Mouse (Mus musculus): ENCODE results near the gene Fam155a. TPM values are rescaled to one million over a fixed set of nuclear protein-coding genes. Genes with fewer than 3 reads are reported as not detected.

The Fam155a gene
- polyA plus RNA-seq, 1 experiment from 2014 or later: 0.93 TPM

DNA sequence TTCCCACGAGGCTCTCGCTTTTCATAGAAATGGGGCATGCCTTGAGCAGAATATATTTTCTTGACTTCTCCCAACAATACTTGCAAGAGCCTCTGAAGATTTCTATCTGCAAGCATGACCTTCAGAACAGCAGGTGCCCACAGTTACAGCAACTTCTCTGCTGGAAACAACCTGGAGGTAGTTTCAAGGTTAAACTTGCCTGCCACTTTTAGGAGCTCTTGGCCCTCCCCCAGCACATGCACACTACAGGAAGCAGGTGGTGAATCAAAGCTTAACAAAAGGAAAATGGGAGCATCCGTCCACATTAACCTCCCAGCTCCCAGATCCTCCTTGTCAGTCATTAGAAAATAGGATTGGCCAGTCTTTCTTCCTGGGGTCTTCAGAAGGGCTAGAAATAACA is 175.0 kb downstream of the Fam155a start:
- no peak overlapping the region for H3K4me3 ChIP-seq (ENCODE audit: low read depth, low read length)
- H3K4me2 ChIP-seq (replicated peaks; ENCODE audit: low read depth): no peak overlapping the region
- ATAC-seq (ENCODE audit: low FRiP score, low TSS enrichment) (no peak), DNase-seq (ENCODE audit: low spot score) (no peak)
- H3K4me1 ChIP-seq (replicated peaks; ENCODE audit: control insufficient read depth, insufficient read depth): no peaks in the 10 kb centered on the region
- no peaks in the 10 kb centered on the region for H3K9me3 ChIP-seq (ENCODE audit: control insufficient read depth, low read length)
- TF ChIP-seq EP300 (optimal IDR thresholded peaks at IDR 0.05) (no peak), CTCF (IDR thresholded peaks at IDR 0.05; ENCODE audit: low read depth) (no peak)
- 59% methylated on average over 3 of the region's 3 CpGs for WGBS
- H3K36me3 ChIP-seq (ENCODE audit: control insufficient read depth, insufficient read depth, low read length): no peaks in the 10 kb centered on the region
- no peak overlapping the region for H3K9ac ChIP-seq (ENCODE audit: low read length)
- no peaks in the 10 kb centered on the region for H3K27me3 ChIP-seq (ENCODE audit: control insufficient read depth, insufficient read depth, low read length)
- no peak overlapping the region for H3K27ac ChIP-seq (replicated peaks)

DNA sequence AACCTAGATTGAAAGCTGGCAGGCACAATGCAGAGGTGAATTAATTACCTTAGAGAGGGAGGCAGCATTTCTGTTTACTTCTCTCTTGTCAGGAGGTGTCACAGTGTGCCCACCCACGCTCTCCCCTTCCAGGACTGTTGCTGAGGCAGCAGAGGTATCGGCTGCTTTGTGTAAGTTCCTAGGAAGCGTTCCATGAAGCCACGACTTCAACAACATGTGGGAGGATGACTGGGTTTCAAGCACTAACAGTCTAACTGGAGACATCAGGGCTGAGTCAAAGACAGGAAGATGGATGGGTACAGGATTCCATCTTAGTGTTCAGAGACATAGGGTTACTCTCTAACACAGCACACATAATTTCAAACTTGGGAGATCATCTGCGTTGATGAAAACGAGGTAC is 189.1 kb downstream of the Fam155a start:
- H3K36me3 ChIP-seq (ENCODE audit: control insufficient read depth, insufficient read depth, low read length): no peaks in the 10 kb centered on the region
- 39% methylated on average over 6 of the region's 6 CpGs for WGBS
- no peak for ATAC-seq (ENCODE audit: low FRiP score, low TSS enrichment)
- DNase-seq (ENCODE audit: low spot score): no peak
- TF ChIP-seq EP300 (optimal IDR thresholded peaks at IDR 0.05): no peak
- TF ChIP-seq CTCF (IDR thresholded peaks at IDR 0.05; ENCODE audit: low read depth): no peak
- H3K4me2 ChIP-seq (replicated peaks; ENCODE audit: low read depth): no peak overlapping the region
- no peak overlapping the region for H3K9ac ChIP-seq (ENCODE audit: low read length)
- H3K4me3 ChIP-seq (ENCODE audit: low read depth, low read length): no peak overlapping the region
- no peak overlapping the region for H3K27ac ChIP-seq (replicated peaks)
- H3K4me1 ChIP-seq (replicated peaks; ENCODE audit: control insufficient read depth, insufficient read depth): no peaks in the 10 kb centered on the region
- no peaks in the 10 kb centered on the region for H3K27me3 ChIP-seq (ENCODE audit: control insufficient read depth, insufficient read depth, low read length)
- no peaks in the 10 kb centered on the region for H3K9me3 ChIP-seq (ENCODE audit: control insufficient read depth, low read length)

DNA sequence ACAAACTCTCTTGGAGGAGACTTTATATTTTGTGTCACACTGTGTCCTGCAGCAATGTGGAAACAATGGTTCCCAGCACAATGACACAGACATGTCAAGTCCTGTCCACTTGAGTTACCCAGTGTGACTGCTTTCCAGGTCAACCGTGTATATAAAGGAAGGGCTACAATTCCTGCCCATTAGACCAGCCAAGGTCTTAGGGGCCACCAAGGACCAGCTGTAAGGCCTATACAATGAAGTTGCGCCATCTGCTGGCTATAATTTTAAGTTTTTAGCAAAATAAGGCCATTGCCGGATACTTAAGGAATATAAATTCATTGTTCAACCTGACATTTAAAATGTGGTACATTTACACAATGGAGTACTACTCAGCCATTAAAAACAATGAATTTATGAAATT is 190.8 kb downstream of the Fam155a start:
- Histone ChIP-seq H3K9ac (ENCODE audit: low read length) (no peak overlapping the region), H3K36me3 (ENCODE audit: control insufficient read depth, insufficient read depth, low read length) (no peaks in the 10 kb centered on the region), H3K4me1 (replicated peaks; ENCODE audit: control insufficient read depth, insufficient read depth) (no peaks in the 10 kb centered on the region), H3K9me3 (ENCODE audit: control insufficient read depth, low read length) (no peaks in the 10 kb centered on the region), H3K4me3 (ENCODE audit: low read depth, low read length) (no peak overlapping the region), H3K4me2 (replicated peaks; ENCODE audit: low read depth) (no peak overlapping the region), H3K27ac (replicated peaks) (no peak overlapping the region), H3K27me3 (ENCODE audit: control insufficient read depth, insufficient read depth, low read length) (no peaks in the 10 kb centered on the region)
- TF ChIP-seq CTCF (IDR thresholded peaks at IDR 0.05; ENCODE audit: low read depth) (peak; percentile 59), EP300 (optimal IDR thresholded peaks at IDR 0.05) (no peak)
- ATAC-seq (ENCODE audit: low FRiP score, low TSS enrichment) (no peak), DNase-seq (ENCODE audit: low spot score) (no peak)
- WGBS: 26% methylated on average over 3 of the region's 3 CpGs

DNA sequence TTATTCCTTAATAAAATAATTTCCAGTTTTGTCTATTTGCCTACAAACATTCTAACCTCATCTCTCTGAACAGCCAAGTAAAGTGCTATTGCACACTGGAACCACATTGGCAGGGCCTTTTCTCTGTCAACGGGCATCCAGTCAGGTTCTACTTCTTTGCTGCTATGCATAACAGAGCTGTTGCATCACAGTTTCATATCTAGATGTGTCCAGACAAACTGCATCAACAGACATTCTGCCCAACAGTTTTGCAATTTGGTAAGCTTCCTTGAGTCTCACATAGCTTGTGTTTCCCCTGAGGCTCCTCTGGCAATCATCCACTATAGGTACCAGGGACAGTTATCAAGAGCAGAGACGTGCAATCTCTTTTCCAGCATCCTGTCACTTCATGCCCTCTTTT is 199.0 kb downstream of the Fam155a start:
- DNase-seq (ENCODE audit: low spot score) (no peak), ATAC-seq (ENCODE audit: low FRiP score, low TSS enrichment) (no peak)
- Histone ChIP-seq H3K36me3 (ENCODE audit: control insufficient read depth, insufficient read depth, low read length) (no peaks in the 10 kb centered on the region), H3K27me3 (ENCODE audit: control insufficient read depth, insufficient read depth, low read length) (no peaks in the 10 kb centered on the region), H3K9me3 (ENCODE audit: control insufficient read depth, low read length) (no peaks in the 10 kb centered on the region), H3K4me1 (replicated peaks; ENCODE audit: control insufficient read depth, insufficient read depth) (no peaks in the 10 kb centered on the region), H3K27ac (replicated peaks) (no peak overlapping the region), H3K4me3 (ENCODE audit: low read depth, low read length) (no peak overlapping the region), H3K9ac (ENCODE audit: low read length) (no peak overlapping the region), H3K4me2 (replicated peaks; ENCODE audit: low read depth) (no peak overlapping the region)
- 77% methylated on average over 2 of the region's 2 CpGs for WGBS
- TF ChIP-seq EP300 (optimal IDR thresholded peaks at IDR 0.05) (no peak), CTCF (IDR thresholded peaks at IDR 0.05; ENCODE audit: low read depth) (no peak)

DNA sequence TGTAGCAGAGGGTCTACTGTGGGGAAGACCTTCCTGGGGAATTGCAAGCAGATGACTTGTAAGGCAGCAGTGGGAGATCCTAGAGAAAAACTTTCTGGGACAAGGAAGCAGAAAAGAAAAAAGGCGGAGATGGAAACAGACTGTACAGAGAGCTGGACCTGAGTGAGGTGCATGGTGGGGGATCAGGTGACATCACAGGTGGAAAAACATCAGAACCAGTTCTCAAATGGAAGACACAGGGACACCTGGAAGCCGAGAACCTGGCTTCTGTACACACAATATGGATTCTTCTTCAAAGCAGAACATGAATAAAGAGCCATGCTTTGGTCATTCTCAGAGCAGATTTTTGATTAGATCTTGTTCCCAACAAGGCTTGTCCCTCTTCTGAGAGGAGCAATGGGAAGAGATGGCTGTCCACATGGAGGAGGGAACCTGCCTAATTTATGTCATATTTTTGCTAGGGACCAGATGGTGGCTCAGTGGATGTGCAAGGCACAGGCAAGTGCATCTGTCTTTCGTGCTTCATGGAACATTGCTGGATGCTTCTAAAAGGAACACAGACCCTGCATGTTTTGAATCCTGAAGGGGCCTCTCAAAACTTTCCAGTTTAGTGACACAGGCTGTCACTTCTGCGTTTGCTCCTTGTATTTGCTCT is 201.3 kb downstream of the Fam155a start:
- DNase-seq (ENCODE audit: low spot score) (no peak), ATAC-seq (ENCODE audit: low FRiP score, low TSS enrichment) (no peak)
- TF ChIP-seq CTCF (IDR thresholded peaks at IDR 0.05; ENCODE audit: low read depth): no peak
- no peak for TF ChIP-seq EP300 (optimal IDR thresholded peaks at IDR 0.05)
- Histone ChIP-seq H3K9ac (ENCODE audit: low read length) (no peak overlapping the region), H3K4me3 (ENCODE audit: low read depth, low read length) (no peak overlapping the region), H3K36me3 (ENCODE audit: control insufficient read depth, insufficient read depth, low read length) (no peaks in the 10 kb centered on the region), H3K27me3 (ENCODE audit: control insufficient read depth, insufficient read depth, low read length) (no peaks in the 10 kb centered on the region), H3K4me1 (replicated peaks; ENCODE audit: control insufficient read depth, insufficient read depth) (no peaks in the 10 kb centered on the region), H3K4me2 (replicated peaks; ENCODE audit: low read depth) (no peak overlapping the region), H3K9me3 (ENCODE audit: control insufficient read depth, low read length) (no peaks in the 10 kb centered on the region), H3K27ac (replicated peaks) (no peak overlapping the region)
- WGBS: 72% methylated on average over 4 of the region's 4 CpGs

DNA sequence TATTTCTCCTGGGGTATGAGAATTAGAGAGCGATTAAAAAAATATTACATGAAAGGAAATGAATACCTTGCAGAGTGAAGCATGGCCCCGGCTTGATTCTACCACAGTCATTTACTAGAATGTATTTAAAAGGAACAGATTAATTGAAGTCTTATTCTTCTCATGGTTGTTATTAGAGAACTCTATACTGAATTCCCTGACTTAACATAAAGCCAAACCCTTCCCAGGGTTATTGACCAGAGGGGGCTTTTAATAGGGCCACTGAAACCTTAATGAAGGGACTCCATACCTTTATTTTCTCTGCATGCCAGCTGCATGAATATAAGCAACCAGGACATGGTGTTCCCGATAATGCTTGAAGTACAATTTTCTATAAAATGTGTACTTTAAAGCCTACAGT is 221.8 kb downstream of the Fam155a start:
- TF ChIP-seq CTCF (IDR thresholded peaks at IDR 0.05; ENCODE audit: low read depth) (no peak), EP300 (optimal IDR thresholded peaks at IDR 0.05) (no peak)
- Histone ChIP-seq H3K4me3 (ENCODE audit: low read depth, low read length) (no peak overlapping the region), H3K4me1 (replicated peaks; ENCODE audit: control insufficient read depth, insufficient read depth) (no peaks in the 10 kb centered on the region), H3K36me3 (ENCODE audit: control insufficient read depth, insufficient read depth, low read length) (no peaks in the 10 kb centered on the region), H3K9me3 (ENCODE audit: control insufficient read depth, low read length) (no peaks in the 10 kb centered on the region), H3K27me3 (ENCODE audit: control insufficient read depth, insufficient read depth, low read length) (no peaks in the 10 kb centered on the region), H3K4me2 (replicated peaks; ENCODE audit: low read depth) (no peak overlapping the region), H3K9ac (ENCODE audit: low read length) (no peak overlapping the region), H3K27ac (replicated peaks) (no peak overlapping the region)
- WGBS: 92% methylated on average over 3 of the region's 3 CpGs
- no peak for DNase-seq (ENCODE audit: low spot score)
- no peak for ATAC-seq (ENCODE audit: low FRiP score, low TSS enrichment)

All from stomach, postnatal 0 days (tissue).